Mouse (Mus musculus) kidney, adult 11 months (tissue): ENCODE measurements at regions not wholly inside any gene's neighbourhood (a gene's known extent, or its start where the extent isn't known, plus 50 kb on each side); places are given as distances from the start of the nearest gene placed in this dataset.
A peak's percentile ranks its signal among the peaks of the same experiment; 100 is the strongest.

Experiments
- DNase-seq: peaks from one replicate; pipeline ENCODE4 v3.0.0; 2022

- no peak for DNase-seq
Measured at GRCm38 (mm10) chr8:6577868-6578634, 1472.9 kb upstream of the Slc10a2 start.

GRCm38 (mm10) chr8:6575241-6575640 is 1470.1 kb upstream of the Slc10a2 start:
- DNase-seq, result no peak

- no peak for DNase-seq
Measured at GRCm38 (mm10) chr8:6573492-6573891, 1468.3 kb upstream of the Slc10a2 start.

DNA sequence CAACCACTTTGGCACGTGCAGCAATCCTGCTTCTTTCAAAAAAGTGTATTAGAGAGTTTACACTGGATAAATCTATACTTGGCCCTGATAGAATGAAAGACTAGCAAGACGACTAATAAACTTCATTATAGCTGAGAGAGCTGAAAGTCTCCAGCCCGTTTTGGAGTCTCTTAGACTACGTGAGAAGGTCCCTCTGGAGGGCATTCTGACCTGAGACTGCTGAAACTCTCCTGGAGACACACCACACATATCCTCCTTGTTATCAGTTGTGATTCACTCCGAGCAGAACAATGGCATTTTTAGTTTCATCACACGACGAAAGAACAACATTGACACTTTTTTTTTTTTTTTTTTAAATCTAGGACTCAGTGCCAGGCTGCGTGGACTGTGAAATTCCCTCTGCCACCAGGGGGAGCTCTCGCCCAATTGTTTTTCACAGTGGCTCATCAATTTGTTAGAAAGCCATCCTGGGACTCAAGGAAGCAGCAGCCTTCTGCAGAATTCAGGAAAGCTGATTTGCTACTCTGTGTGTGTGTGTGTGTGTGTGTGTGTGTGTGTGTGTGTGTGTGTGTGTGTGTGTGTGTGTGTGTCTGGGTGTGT is 1467.0 kb upstream of the Slc10a2 start:
- peak; percentile 23 for DNase-seq

DNA sequence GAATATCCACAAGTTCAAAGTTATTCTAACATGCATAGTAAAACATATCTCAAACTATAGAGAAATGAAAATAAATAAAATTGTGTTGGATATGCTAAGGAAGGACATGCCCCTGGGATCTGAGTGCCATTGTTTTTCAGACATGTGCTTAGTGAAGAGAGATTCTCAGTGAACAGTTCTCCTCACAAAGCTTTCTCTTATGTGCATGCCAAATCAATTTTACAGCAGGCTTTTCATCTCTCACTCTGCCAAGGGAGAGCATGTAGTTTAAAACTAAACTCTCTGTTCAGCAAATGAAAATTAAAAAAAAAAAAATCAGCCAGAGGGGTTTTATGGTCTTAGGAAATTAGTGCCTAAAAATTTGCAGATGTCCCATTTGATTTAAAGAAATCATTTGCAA is 1445.8 kb upstream of the Slc10a2 start:
- no peak for DNase-seq

- DNase-seq, result no peak
Measured at GRCm38 (mm10) chr8:6527171-6527570, 1422.0 kb upstream of the Slc10a2 start.

DNA sequence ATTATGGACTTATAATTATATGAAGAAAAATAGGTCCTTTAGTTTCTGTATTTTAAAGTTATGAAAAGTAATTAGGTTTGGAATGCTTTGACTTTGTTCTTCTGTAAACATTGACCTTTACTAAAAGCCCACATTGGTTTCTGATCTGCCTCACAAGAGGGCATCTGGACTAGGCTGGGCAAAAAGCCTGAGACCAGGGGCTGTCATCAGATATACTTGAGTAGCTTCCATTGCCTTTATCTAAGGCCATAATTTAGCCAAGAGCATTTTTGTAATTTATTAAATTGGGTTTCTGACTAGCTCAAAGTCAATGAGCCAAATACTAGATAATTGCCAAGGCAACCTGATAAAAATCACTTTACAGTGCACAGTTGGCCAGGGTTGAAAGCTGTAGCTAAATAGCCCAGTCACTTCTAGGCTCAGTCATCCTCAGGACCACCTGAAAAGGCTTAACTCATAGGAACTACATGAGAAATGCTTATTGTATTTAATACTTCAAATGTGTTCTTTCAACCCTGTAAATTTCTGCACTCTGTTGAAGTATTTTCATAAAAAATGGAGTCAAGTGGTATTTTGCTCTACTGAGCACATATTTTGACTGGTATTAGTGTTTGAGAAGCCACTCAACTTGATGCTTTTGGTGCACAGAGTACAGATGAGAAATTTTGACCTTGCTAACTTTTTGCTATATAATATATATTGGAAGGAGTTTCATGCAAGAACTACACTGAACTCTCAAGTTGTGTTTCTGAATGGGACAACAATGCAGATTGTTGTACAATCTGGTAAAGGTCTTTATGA is 1410.9 kb upstream of the Slc10a2 start:
- no peak for DNase-seq

DNA sequence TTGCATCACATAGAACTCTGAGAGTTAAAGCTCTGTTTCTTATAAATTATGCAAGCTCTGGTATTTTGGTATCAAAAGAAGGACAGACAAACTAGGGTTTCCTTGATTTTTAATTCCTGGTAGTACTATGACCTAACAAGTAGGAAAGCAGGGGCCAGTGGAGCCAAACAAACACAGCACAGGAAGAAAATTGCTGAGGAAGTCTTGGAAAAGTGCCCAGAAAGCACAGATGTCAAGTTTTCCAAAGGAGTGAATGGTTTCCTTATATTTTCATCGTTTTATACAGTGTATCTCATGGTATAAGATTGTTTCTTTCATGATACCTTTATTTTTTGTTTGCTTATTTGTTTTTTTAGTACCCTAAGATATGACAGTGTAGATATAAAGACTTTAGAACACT is 1387.3 kb upstream of the Slc10a2 start:
- DNase-seq, result no peak

GRCm38 (mm10) chr8:6481966-6482365 is 1376.8 kb upstream of the Slc10a2 start:
- no peak for DNase-seq

- DNase-seq, result no peak
Measured at GRCm38 (mm10) chr8:6471089-6471488, 1365.9 kb upstream of the Slc10a2 start.

GRCm38 (mm10) chr8:6456553-6457180 is 1351.5 kb upstream of the Slc10a2 start:
- DNase-seq, result no peak

DNA sequence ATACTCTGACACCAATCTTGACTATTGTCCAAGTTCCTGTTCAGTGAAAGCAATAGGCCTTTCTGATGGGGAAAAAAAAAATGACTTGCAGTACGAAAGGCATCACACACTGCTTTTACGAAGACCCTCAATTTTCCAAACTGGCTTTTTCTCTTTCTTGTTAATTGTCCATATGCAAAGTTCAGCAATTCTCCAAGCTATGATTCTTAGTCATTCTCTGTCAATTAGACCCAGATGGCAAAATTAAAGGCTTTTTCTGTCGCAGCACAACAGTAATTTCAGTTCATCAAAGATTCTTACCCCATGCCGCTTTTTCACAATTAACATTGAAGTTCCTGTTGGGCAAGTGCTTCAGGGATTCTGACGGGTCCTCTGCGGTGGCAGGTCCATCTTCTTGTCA is 1343.2 kb upstream of the Slc10a2 start:
- no peak for DNase-seq

GRCm38 (mm10) chr8:6439069-6439468 is 1333.9 kb upstream of the Slc10a2 start:
- no peak for DNase-seq
